Mouse (Mus musculus) lung, embryonic 14.5 days (tissue): ENCODE measurements around the gene Parg. TPM values are rescaled to one million over a fixed set of nuclear protein-coding genes. Genes with fewer than 3 reads are reported as not detected.

Experiments
- ATAC-seq: fragments of 200-750 bp; cut with Nextera tagmentation; 2 replicates; pipeline ENCODE4 v1.8.0; 2017; ENCODE audit warnings: mild to moderate bottlenecking, moderate TSS enrichment, moderate library complexity; ENCODE audit not compliant: insufficient read depth
- DNase-seq: peaks from one replicate; pipeline ENCODE4 v3.0.0-alpha.2; 2015
- H3K27ac ChIP-seq: fragments of 300-500 bp; sonication (generic); 2 replicates; pipeline ENCODE4 v1.5.1; 2014; ENCODE audit warnings: low read depth, mild to moderate bottlenecking, moderate library complexity
- H3K27me3 ChIP-seq: fragments of 300-500 bp; sonication (generic); 2 replicates; pipeline ENCODE4 v1.6.1; 2014; ENCODE audit warnings: low read length, control low read depth; ENCODE audit not compliant: insufficient read depth
- H3K36me3 ChIP-seq: fragments of 300-500 bp; sonication (generic); 2 replicates; pipeline ENCODE4 v1.6.1; 2014; ENCODE audit warnings: control low read depth; ENCODE audit not compliant: insufficient read depth
- H3K4me1 ChIP-seq: fragments of 300-500 bp; sonication (generic); 2 replicates; pipeline ENCODE4 v1.6.1; 2014; ENCODE audit warnings: antibody characterized with exemption, control low read depth; ENCODE audit not compliant: insufficient read depth
- H3K4me2 ChIP-seq: fragments of 300-500 bp; sonication (generic); 2 replicates; pipeline ENCODE4 v1.6.1; 2014; ENCODE audit warnings: mild to moderate bottlenecking
- H3K4me3 ChIP-seq: fragments of 300-500 bp; sonication (generic); 2 replicates; pipeline ENCODE4 v1.5.1; 2014; ENCODE audit warnings: low read depth, low read length
- H3K9ac ChIP-seq: fragments of 300-500 bp; sonication (generic); 2 replicates; pipeline ENCODE4 v1.6.1; 2014
- H3K9me3 ChIP-seq: fragments of 300-500 bp; sonication (generic); 2 replicates; pipeline ENCODE4 v1.6.1; 2016; ENCODE audit warnings: low read depth, low read length, control low read depth
- CTCF ChIP-seq: IDR thresholded peaks from 2 replicates; pipeline ENCODE4 v1.5.1; 2016; ENCODE audit warnings: antibody characterized with exemption, low read depth
- WGBS: fragments of 180-500 bp; shearing (Covaris S2); extraction: QIAGEN DNeasy Blood & Tissue Kit; methylation state at CpG from one replicate; pipeline ENCODE4 v1.1.7; 2014; 5-methylcytosine and 5-hydroxymethylcytosine counted together
- polyA plus RNA-seq: library from polyadenylated mRNA; unstranded; fragments of >200 nt; fragmentation: Nextera tagmentation; extraction: Ambion mirVana; gene quantifications from 2 replicates; pipeline ENCODE4 v1.2.1, GENCODE M21; 2014

The Parg gene
- polyA plus RNA-seq: 53.4 and 54.5 TPM in 2 replicates

- peak within 1 kb of the TSS; percentile 98 for H3K4me3 ChIP-seq
- ATAC-seq (peak; percentile 96), DNase-seq (peak; percentile 94)
- WGBS: under 1% methylated on average over 71 of the region's 77 CpGs
- peak within 1 kb of the TSS; percentile 94 for H3K9ac ChIP-seq
- peaks cover 20% of the 10 kb centered on the region for H3K36me3 ChIP-seq
- peak within 1 kb of the TSS; percentile 94 for H3K4me2 ChIP-seq
- peaks cover 13% of the 10 kb centered on the region for H3K4me1 ChIP-seq
- TF ChIP-seq CTCF: no peak
- no peaks in the 10 kb centered on the region for H3K9me3 ChIP-seq
- peak within 1 kb of the TSS; percentile 79 for H3K27ac ChIP-seq
- no peaks in the 10 kb centered on the region for H3K27me3 ChIP-seq
Measured at GRCm38 (mm10) chr14:32201791-32202451, at the start of gene Parg, which contains the start of gene Timm23. Gene Parg (plus strand): TSS chr14:32201949. Gene Timm23 (minus strand): TSS chr14:32201898.

DNA sequence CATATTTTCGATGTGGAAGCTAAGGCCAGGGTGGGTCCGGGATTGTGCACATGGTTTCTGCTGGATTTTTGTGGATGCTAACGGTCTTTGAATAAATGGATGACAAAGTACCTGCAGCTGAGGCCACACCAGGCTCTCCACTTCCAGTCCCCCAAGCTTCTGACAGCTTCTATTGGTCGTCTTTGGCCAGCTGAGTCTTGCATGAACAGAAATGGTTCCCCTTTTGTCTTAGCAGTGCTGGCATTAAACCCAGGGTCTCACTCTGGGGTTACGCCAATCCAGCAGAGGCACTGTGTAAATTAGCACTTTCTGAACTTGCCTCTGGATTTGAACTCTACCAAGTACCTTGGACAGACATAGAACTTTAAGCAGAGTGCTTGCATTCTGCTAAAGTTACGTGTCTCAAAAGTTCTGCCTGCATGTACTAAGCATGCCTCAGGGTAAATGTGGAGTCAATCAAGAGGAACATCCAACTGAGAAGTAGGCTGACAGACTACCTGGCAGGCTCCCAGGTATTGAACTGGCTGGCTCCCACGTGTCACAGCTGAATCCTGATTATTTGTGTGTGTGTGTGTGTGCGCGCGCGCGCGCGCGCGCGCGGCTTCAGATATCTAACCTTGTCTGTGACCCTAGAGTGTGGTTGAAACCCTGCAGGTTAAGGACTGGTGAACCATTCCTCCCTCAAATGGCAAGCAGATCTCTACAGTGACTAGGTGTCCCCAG, 49.3 kb upstream of the Parg start:
- Histone ChIP-seq H3K9me3 (no peaks in the 10 kb centered on the region), H3K27me3 (no peaks in the 10 kb centered on the region), H3K4me2 (no peak overlapping the region), H3K27ac (no peak overlapping the region), H3K4me3 (no peak overlapping the region), H3K36me3 (no peaks in the 10 kb centered on the region), H3K4me1 (no peaks in the 10 kb centered on the region), H3K9ac (no peak overlapping the region)
- DNase-seq (no peak), ATAC-seq (no peak)
- 88% methylated on average over 18 of the region's 18 CpGs for WGBS
- TF ChIP-seq CTCF: no peak

- 92% methylated on average over 2 of the region's 2 CpGs for WGBS
- H3K27me3 ChIP-seq: no peaks in the 10 kb centered on the region
- ATAC-seq (no peak), DNase-seq (no peak)
- H3K27ac ChIP-seq: no peak overlapping the region
- no peak for TF ChIP-seq CTCF
- H3K4me2 ChIP-seq: no peak overlapping the region
- H3K36me3 ChIP-seq: no peaks in the 10 kb centered on the region
- no peaks in the 10 kb centered on the region for H3K9me3 ChIP-seq
- no peak overlapping the region for H3K4me3 ChIP-seq
- H3K4me1 ChIP-seq: no peaks in the 10 kb centered on the region
- no peak overlapping the region for H3K9ac ChIP-seq
Measured at GRCm38 (mm10) chr14:32153156-32153555, 48.6 kb upstream of the Parg start.

DNA sequence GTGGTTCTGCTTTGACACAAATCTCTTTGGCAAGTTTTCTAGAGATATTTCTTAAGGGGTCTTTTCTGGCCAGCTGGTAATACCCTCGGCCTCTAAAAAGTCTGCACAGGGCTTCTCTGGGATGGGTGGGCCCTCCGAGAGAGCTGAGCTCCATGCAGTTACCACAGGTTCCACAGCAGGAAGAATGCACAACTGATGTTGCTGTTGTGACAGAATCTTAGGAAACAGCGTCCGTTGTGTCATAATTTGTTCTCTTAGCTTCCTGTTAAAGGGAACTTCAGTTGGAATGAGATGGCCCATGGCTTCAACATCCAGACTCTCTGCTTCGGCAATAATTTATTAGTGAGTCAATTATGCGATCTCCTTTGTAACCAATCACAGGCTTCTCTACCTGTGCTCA, 47.0 kb upstream of the Parg start:
- no peak overlapping the region for H3K4me3 ChIP-seq
- no peak for TF ChIP-seq CTCF
- no peak overlapping the region for H3K9ac ChIP-seq
- no peak overlapping the region for H3K4me2 ChIP-seq
- ATAC-seq: no peak
- 84% methylated on average over 6 of the region's 6 CpGs for WGBS
- no peak for DNase-seq
- H3K27me3 ChIP-seq: no peaks in the 10 kb centered on the region
- H3K27ac ChIP-seq: no peak overlapping the region
- no peaks in the 10 kb centered on the region for H3K9me3 ChIP-seq
- H3K36me3 ChIP-seq: no peaks in the 10 kb centered on the region
- peaks cover 8% of the 10 kb centered on the region; the same call in 1 of the 2 replicates for H3K4me1 ChIP-seq

DNA sequence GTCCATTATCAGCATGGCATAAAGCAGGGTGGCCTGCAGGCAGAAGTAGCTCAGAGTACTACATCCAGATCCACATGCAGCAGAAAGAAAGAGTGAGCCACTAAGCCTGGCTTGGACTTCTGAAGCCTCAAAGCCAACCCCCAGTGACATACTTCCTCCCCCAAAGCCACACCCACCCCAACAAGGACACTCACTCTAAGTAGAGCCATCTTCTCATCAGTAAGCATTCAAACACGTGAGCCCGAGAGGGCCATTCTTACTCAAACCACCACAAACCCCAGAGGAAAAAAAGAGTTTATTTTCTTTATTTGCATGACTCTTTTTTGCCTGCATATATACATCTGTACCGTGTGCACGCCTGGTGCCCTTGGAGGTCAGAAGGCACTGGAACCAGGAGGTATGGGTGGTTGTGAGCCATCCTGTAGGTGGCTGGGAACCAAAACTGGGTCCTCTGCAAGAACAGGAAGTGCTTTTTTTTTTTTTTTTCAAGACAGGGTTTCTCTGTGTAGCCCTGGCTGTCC, 42.5 kb upstream of the Parg start:
- DNase-seq (peak; percentile 39), ATAC-seq (peak; percentile 42)
- H3K27me3 ChIP-seq: no peaks in the 10 kb centered on the region
- peak overlapping the region; percentile 63; the same call in 1 of the 2 replicates for H3K27ac ChIP-seq
- no peaks in the 10 kb centered on the region for H3K9me3 ChIP-seq
- peaks cover 16% of the 10 kb centered on the region for H3K4me1 ChIP-seq
- peak overlapping the region; percentile 89 for H3K9ac ChIP-seq
- peak overlapping the region; percentile 90 for H3K4me3 ChIP-seq
- peak overlapping the region; percentile 69 for H3K4me2 ChIP-seq
- no peaks in the 10 kb centered on the region for H3K36me3 ChIP-seq
- TF ChIP-seq CTCF: no peak
- 23% methylated on average over 4 of the region's 4 CpGs for WGBS

- DNase-seq (peak; percentile 100), ATAC-seq (peak; percentile 98)
- H3K4me2 ChIP-seq: peak within 1 kb of the TSS; percentile 69
- no peaks in the 10 kb centered on the region for H3K36me3 ChIP-seq
- peak; percentile 8; the same call in 1 of the 2 replicates for TF ChIP-seq CTCF
- H3K4me1 ChIP-seq: peaks cover 16% of the 10 kb centered on the region
- peak within 1 kb of the TSS; percentile 90 for H3K4me3 ChIP-seq
- under 1% methylated on average over 38 of the region's 40 CpGs for WGBS
- peak within 1 kb of the TSS; percentile 89 for H3K9ac ChIP-seq
- H3K9me3 ChIP-seq: no peaks in the 10 kb centered on the region
- H3K27me3 ChIP-seq: no peaks in the 10 kb centered on the region
- H3K27ac ChIP-seq: peak within 1 kb of the TSS; percentile 83
Measured at GRCm38 (mm10) chr14:32159690-32160246, 42.0 kb upstream of the Parg start, which contains the start of gene Ncoa4. Gene Ncoa4 (plus strand): TSS chr14:32159865.
